Mouse (Mus musculus) hindbrain, embryonic 16.5 days (tissue): ENCODE results near the gene Kars. TPM values are rescaled to one million over a fixed set of nuclear protein-coding genes. Genes with fewer than 3 reads are reported as not detected.

ENCODE experiments used
- ATAC-seq: fragments of 200-750 bp; cut with Nextera tagmentation; 2 replicates; pipeline ENCODE4 v1.8.0; 2017; ENCODE audit warnings: moderate TSS enrichment, moderate library complexity
- H3K27ac ChIP-seq: fragments of 300-500 bp; sonication (generic); 2 replicates; pipeline ENCODE4 v1.5.1; 2014; ENCODE audit warnings: low read depth, mild to moderate bottlenecking, control low read depth, low read length, moderate library complexity
- H3K27me3 ChIP-seq: fragments of 300-500 bp; sonication (generic); replicated peaks from 2 replicates; pipeline ENCODE4 v1.6.1; 2014; ENCODE audit warnings: low read length; ENCODE audit not compliant: control insufficient read depth, insufficient read depth
- H3K36me3 ChIP-seq: fragments of 300-500 bp; sonication (generic); 2 replicates; pipeline ENCODE4 v1.6.1; 2014; ENCODE audit warnings: mild to moderate bottlenecking, low read length, moderate library complexity, mixed read lengths; ENCODE audit not compliant: control insufficient read depth, insufficient read depth
- H3K4me1 ChIP-seq: fragments of 300-500 bp; sonication (generic); 2 replicates; pipeline ENCODE4 v1.6.1; 2014; ENCODE audit warnings: low read depth, low read length; ENCODE audit not compliant: control insufficient read depth, insufficient read depth
- H3K4me2 ChIP-seq: fragments of 300-500 bp; sonication (generic); 2 replicates; pipeline ENCODE4 v1.6.1; 2014; ENCODE audit warnings: mild to moderate bottlenecking, low read length, control low read depth, moderate library complexity
- H3K4me3 ChIP-seq: fragments of 300-500 bp; sonication (generic); 2 replicates; pipeline ENCODE4 v1.5.1; 2014; ENCODE audit warnings: mild to moderate bottlenecking, low read length, control low read depth, moderate library complexity
- H3K9ac ChIP-seq: fragments of 300-500 bp; sonication (generic); 2 replicates; pipeline ENCODE4 v1.6.1; 2014; ENCODE audit warnings: low read depth, mild to moderate bottlenecking, control low read depth, low read length, moderate library complexity
- H3K9me3 ChIP-seq: fragments of 300-500 bp; sonication (generic); 2 replicates; pipeline ENCODE4 v1.6.1; 2014; ENCODE audit warnings: mild to moderate bottlenecking, low read length, moderate library complexity; ENCODE audit not compliant: control insufficient read depth
- WGBS: fragments of 180-500 bp; shearing (Covaris S2); extraction: QIAGEN DNeasy Blood & Tissue Kit; methylation state at CpG from one replicate; pipeline ENCODE4 v1.1.7; 2014; 5-methylcytosine and 5-hydroxymethylcytosine counted together
- polyA plus RNA-seq: library from polyadenylated mRNA; unstranded; fragments of >200 nt; fragmentation: Nextera tagmentation; extraction: Ambion mirVana; gene quantifications from 2 replicates; pipeline ENCODE4 v1.2.1, GENCODE M21; 2015

Kars gene
- polyA plus RNA-seq, 1 experiment from 2014 or later: 173 TPM

GRCm38 (mm10) chr8:111960591-111961321, 50.4 kb downstream of the Kars start:
- Histone ChIP-seq H3K9ac (no peak overlapping the region), H3K9me3 (no peaks in the 10 kb centered on the region), H3K4me1 (no peaks in the 10 kb centered on the region), H3K4me2 (no peak overlapping the region), H3K4me3 (no peak overlapping the region), H3K27me3 (no peaks in the 10 kb centered on the region), H3K36me3 (peaks cover 10% of the 10 kb centered on the region), H3K27ac (no peak overlapping the region)
- ATAC-seq: no peak; the same call in 1 of the 2 replicates
- 75% methylated on average over 15 of the region's 15 CpGs for WGBS

DNA sequence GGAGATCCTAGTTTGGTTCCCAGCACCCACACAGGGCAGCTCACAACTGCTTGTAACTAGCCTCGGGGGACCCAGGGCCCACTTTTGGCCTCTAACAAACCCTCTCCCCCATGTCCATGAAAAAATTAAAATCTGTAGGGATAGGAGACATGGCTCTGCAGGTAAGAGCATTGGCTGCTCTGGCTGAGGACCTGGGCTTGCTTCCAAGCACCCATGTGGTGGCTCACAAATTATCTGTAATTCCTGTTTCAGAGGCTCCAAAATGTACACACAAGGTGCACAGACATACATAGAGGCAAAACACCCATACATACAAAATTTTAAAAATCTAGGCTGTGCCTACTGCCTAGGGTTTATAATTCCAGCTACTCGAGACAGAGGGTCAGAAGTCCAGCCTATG, 53.9 kb downstream of the Kars start:
- WGBS: 97% methylated on average over 2 of the region's 2 CpGs
- H3K36me3 ChIP-seq: peaks cover 16% of the 10 kb centered on the region
- ATAC-seq: no peak

GRCm38 (mm10) chr8:111955879-111956278, 55.2 kb downstream of the Kars start:
- WGBS: 93% methylated on average over 5 of the region's 5 CpGs
- Histone ChIP-seq H3K9ac (no peak overlapping the region), H3K27ac (no peak overlapping the region), H3K9me3 (no peaks in the 10 kb centered on the region), H3K27me3 (no peaks in the 10 kb centered on the region), H3K36me3 (peaks cover 20% of the 10 kb centered on the region), H3K4me2 (no peak overlapping the region), H3K4me3 (no peak overlapping the region), H3K4me1 (no peaks in the 10 kb centered on the region)
- ATAC-seq: no peak

More for the DNA sequence above, 53.9 kb downstream of the Kars start:
- H3K27ac ChIP-seq: no peak overlapping the region
- H3K4me2 ChIP-seq: no peak overlapping the region
- H3K9me3 ChIP-seq: no peaks in the 10 kb centered on the region
- no peaks in the 10 kb centered on the region for H3K4me1 ChIP-seq
- no peaks in the 10 kb centered on the region for H3K27me3 ChIP-seq
- no peak overlapping the region for H3K9ac ChIP-seq
- H3K4me3 ChIP-seq: no peak overlapping the region

DNA sequence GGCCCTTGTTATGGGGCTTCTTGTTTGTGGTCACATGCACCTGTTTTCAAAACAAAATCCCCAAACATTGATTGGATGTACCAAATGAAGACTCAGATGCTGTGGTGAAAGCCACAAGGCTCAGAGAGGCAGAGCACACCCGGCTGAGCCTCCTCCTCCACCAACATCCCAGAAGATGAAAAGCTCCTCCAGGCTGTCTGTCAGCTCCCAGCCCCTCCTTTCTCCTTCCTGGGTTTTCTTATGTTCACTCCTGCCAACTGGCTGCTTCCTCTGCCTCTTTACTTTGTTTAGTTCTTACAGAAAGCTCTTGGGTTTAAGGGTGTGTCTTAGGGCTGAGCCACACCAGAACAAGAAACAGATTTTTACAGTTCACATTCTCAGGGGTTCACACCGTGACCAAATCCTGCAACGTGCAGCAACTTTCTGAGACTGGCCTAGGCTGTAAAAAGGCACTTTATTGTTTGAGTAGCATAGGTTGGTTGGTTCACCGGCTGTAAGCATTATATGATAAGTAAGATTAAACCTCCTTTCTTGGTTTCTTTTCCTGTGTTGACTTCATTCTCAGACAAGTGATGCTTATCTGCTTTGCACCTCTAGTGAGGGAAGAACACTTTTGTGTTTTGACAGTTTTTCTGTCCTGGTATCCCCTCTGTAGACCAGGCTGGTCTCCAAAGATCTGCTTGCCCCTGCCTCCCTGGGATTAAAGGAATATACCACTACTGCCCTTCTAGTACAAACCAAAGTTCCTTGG, 56.1 kb downstream of the Kars start:
- Histone ChIP-seq H3K9ac (no peak overlapping the region), H3K27me3 (no peaks in the 10 kb centered on the region), H3K4me1 (no peaks in the 10 kb centered on the region), H3K36me3 (peaks cover 21% of the 10 kb centered on the region), H3K27ac (no peak overlapping the region), H3K9me3 (no peaks in the 10 kb centered on the region), H3K4me2 (no peak overlapping the region), H3K4me3 (no peak overlapping the region)
- WGBS: 93% methylated on average over 4 of the region's 4 CpGs
- no peak for ATAC-seq

DNA sequence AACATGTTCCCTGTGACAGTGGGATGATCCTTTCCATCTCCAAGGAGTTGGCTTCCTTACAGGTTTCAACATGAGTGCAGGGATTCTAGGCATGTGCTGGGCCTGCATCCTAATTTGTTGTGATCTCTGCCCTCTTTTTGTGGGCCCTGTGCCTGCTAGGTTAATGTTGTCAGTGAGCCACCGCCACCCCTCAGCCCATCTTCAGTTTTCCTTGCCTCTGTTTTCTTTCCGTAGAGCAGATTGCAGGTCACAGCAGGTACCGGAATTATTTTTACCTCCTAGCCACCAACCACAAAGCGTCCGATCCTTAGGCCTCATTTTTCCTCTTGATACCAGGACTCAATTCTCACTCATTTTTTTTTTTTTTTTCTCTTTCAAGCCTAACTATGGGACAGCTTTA, 59.2 kb downstream of the Kars start:
- no peaks in the 10 kb centered on the region for H3K9me3 ChIP-seq
- no peak overlapping the region for H3K4me2 ChIP-seq
- peaks cover 35% of the 10 kb centered on the region for H3K36me3 ChIP-seq
- H3K27me3 ChIP-seq: no peaks in the 10 kb centered on the region
- no peaks in the 10 kb centered on the region for H3K4me1 ChIP-seq
- H3K9ac ChIP-seq: no peak overlapping the region
- H3K27ac ChIP-seq: no peak overlapping the region
- no peak overlapping the region for H3K4me3 ChIP-seq
- no peak for ATAC-seq
- 91% methylated on average over 5 of the region's 5 CpGs for WGBS

- no peaks in the 10 kb centered on the region for H3K27me3 ChIP-seq
- H3K9ac ChIP-seq: no peak overlapping the region
- H3K36me3 ChIP-seq: peaks cover 30% of the 10 kb centered on the region
- no peaks in the 10 kb centered on the region for H3K9me3 ChIP-seq
- no peak overlapping the region for H3K27ac ChIP-seq
- no peak for ATAC-seq
- WGBS: 95% methylated on average over 7 of the region's 7 CpGs
- H3K4me1 ChIP-seq: no peaks in the 10 kb centered on the region
- no peak overlapping the region for H3K4me2 ChIP-seq
- H3K4me3 ChIP-seq: no peak overlapping the region
Measured at GRCm38 (mm10) chr8:111951317-111951716, 59.8 kb downstream of the Kars start.

- Histone ChIP-seq H3K36me3 (peaks cover 29% of the 10 kb centered on the region), H3K4me3 (no peak overlapping the region), H3K9me3 (no peaks in the 10 kb centered on the region), H3K4me2 (no peak overlapping the region), H3K9ac (no peak overlapping the region), H3K27me3 (no peaks in the 10 kb centered on the region), H3K27ac (no peak overlapping the region), H3K4me1 (no peaks in the 10 kb centered on the region)
- ATAC-seq: no peak
- 90% methylated on average over 3 of the region's 3 CpGs for WGBS
Measured at GRCm38 (mm10) chr8:111950846-111951245, 60.3 kb downstream of the Kars start.

- peaks cover 37% of the 10 kb centered on the region for H3K36me3 ChIP-seq
Measured at GRCm38 (mm10) chr8:111947954-111948353, 63.2 kb downstream of the Kars start.

DNA sequence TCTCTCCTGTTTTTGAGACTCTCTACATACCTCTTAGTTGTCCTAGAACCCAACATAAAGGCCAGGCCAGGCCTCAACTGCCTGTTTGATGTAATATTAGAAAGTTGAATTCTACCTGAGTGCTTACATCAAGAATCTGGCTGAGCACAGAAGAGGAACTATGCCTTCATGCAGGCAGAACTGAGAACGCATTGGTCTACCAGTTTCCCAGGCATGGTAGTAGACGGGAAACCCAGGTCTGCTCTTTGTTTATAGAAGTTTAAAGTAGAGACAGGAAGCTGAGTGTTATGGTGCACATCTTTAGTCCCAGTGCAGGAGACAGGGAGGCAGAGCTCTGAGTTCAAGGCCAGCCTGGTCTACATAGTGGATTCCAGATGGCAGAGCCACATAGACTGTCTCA, 64.0 kb downstream of the Kars start:
- Histone ChIP-seq H3K27me3 (no peaks in the 10 kb centered on the region), H3K9ac (no peak overlapping the region), H3K4me3 (no peak overlapping the region), H3K27ac (no peak overlapping the region), H3K9me3 (no peaks in the 10 kb centered on the region), H3K4me2 (no peak overlapping the region), H3K4me1 (peaks cover 1% of the 10 kb centered on the region), H3K36me3 (peaks cover 37% of the 10 kb centered on the region)
- ATAC-seq: no peak
- WGBS: 86% methylated on average over 2 of the region's 2 CpGs

More at GRCm38 (mm10) chr8:111947954-111948353, 63.2 kb downstream of the Kars start:
- H3K9ac ChIP-seq: no peak overlapping the region
- 91% methylated on average over 8 of the region's 8 CpGs for WGBS
- H3K9me3 ChIP-seq: no peaks in the 10 kb centered on the region
- H3K4me1 ChIP-seq: no peaks in the 10 kb centered on the region
- ATAC-seq: no peak
- no peaks in the 10 kb centered on the region for H3K27me3 ChIP-seq
- H3K4me3 ChIP-seq: no peak overlapping the region
- no peak overlapping the region for H3K27ac ChIP-seq
- H3K4me2 ChIP-seq: no peak overlapping the region
